Mouse (Mus musculus): ENCODE results near the gene Zic1.
A peak's percentile ranks its signal among the peaks of the same experiment; 100 is the strongest.

Gene Zic1

GRCm38 (mm10) chr9:91365664-91366063 lies at the start of gene Zic1:
TSS of gene Zic1 (minus strand) at chr9:91365810.
- peak; percentile 95 for DNase-seq

GRCm38 (mm10) chr9:91414007-91414661 lies 48.5 kb upstream of the Zic1 start:
- DNase-seq = no peak

- DNase-seq = no peak
Measured at GRCm38 (mm10) chr9:91409771-91410170, 44.2 kb upstream of the Zic1 start.

- DNase-seq = no peak
Measured at GRCm38 (mm10) chr9:91406258-91406763, 40.7 kb upstream of the Zic1 start.

- peak; percentile 59 to 68 for DNase-seq
Measured at GRCm38 (mm10) chr9:91405753-91406178, 40.2 kb upstream of the Zic1 start.

- DNase-seq = peak; percentile 36 to 58
Measured at GRCm38 (mm10) chr9:91404905-91405752, 39.5 kb upstream of the Zic1 start.

- no peak for DNase-seq
Measured at GRCm38 (mm10) chr9:91404229-91404628, 38.6 kb upstream of the Zic1 start.

GRCm38 (mm10) chr9:91401471-91401870 lies 35.9 kb upstream of the Zic1 start:
- DNase-seq = no peak

- no peak for DNase-seq
Measured at GRCm38 (mm10) chr9:91400482-91401093, 35.0 kb upstream of the Zic1 start.

- no peak for DNase-seq
Measured at GRCm38 (mm10) chr9:91399976-91400375, 34.4 kb upstream of the Zic1 start.

- DNase-seq = no peak
Measured at GRCm38 (mm10) chr9:91395066-91395772, 29.6 kb upstream of the Zic1 start.

GRCm38 (mm10) chr9:91394211-91394646 lies 28.6 kb upstream of the Zic1 start:
- DNase-seq = no peak

GRCm38 (mm10) chr9:91393376-91394068 lies 27.9 kb upstream of the Zic1 start:
- DNase-seq = no peak

GRCm38 (mm10) chr9:91388173-91388572 lies 22.6 kb upstream of the Zic1 start:
- no peak for DNase-seq

GRCm38 (mm10) chr9:91387740-91388080 lies 22.1 kb upstream of the Zic1 start:
- no peak for DNase-seq

- peak in 1 of 2 experiments; percentile 58 for DNase-seq
Measured at GRCm38 (mm10) chr9:91386891-91387739, 21.5 kb upstream of the Zic1 start.

GRCm38 (mm10) chr9:91386502-91386890 lies 20.9 kb upstream of the Zic1 start:
- peak in 1 of 2 experiments; percentile 51 for DNase-seq

GRCm38 (mm10) chr9:91385561-91386430 lies 20.2 kb upstream of the Zic1 start:
- DNase-seq = no peak

GRCm38 (mm10) chr9:91384693-91385560 lies 19.3 kb upstream of the Zic1 start:
- DNase-seq = peak in 1 of 2 experiments; percentile 12

Data from cerebellum, adult 18-20 months (tissue).